Mouse (Mus musculus): ENCODE results near the gene Slc35b1. TPM values are rescaled to one million over a fixed set of nuclear protein-coding genes. Genes with fewer than 3 reads are reported as not detected.
"Not testable (repeated sequence)": the region's sequence is repeated elsewhere in the genome, so short reads cannot be mapped to it uniquely, and the experiment has no call there.

Gene Slc35b1
- polyA plus RNA-seq, 1 experiment from 2014 or later: 144 TPM

DNA sequence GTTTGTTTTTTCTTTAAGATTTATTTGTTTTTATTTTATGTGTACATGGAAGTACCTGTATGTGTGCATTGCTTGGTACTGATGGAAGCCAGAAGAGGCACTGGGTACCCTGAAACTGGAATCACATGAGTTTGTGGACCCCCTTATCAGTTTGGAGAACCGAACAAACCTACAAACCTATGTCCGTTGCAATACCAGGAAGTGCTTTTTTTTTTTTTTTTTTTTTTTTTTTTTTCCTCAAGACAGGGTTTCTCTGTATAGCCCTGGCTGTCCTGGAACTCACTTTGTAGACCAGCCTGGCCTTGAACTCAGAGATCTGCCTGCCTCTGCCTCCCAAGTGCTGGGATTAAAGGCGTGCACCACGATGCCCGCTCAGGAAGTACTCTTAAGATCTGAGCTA, 21.9 kb downstream of the Slc35b1 start:
- H3K4me1 ChIP-seq (replicated peaks; ENCODE audit: control insufficient read depth, insufficient read depth, low read length); H3K4me2 ChIP-seq (replicated peaks); H3K36me3 ChIP-seq (replicated peaks; ENCODE audit: control insufficient read depth, insufficient read depth); H3K27ac ChIP-seq; H3K27me3 ChIP-seq (ENCODE audit: control insufficient read depth, insufficient read depth, low read length); H3K4me3 ChIP-seq (replicated peaks; ENCODE audit: low read length); DNase-seq (ENCODE audit: low spot score); ATAC-seq (ENCODE audit: low FRiP score); H3K9me3 ChIP-seq (ENCODE audit: control insufficient read depth, low read length); H3K9ac ChIP-seq: not testable (repeated sequence)
- 98% methylated on average over 5 of the region's 5 CpGs for WGBS

DNA sequence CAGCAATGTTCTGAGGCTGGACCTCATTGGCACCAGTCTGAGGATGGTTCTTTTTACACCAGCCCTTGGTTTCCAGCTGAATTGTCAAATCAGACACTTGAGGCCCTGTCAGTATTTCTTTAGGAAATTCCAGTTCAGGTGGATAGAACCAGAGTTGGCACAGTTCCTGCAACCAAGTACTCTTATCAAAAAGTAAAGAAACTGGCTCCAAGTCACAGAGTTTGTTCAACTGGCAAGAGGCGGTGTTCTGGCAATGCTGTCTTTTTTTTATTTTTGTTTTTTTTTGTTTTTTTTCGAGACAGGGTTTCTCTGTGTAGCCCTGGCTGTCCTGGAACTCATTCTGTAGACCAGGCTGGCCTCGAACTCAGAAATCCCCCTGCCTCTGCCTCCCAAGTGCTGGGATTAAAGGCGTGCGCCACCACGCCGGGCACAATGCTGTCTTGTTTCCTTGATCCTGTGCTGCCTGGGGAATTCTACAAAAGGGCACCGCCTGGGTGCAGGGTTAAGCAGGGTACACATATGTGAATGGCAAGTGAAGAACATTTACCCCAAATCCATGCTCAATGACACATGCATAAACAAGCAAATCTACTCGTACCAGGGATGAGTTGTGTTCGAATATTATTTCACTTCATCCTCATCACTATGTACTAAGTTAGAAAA, 25.1 kb downstream of the Slc35b1 start:
- WGBS: 88% methylated on average over 10 of the region's 10 CpGs
- Histone ChIP-seq H3K9me3 (ENCODE audit: control insufficient read depth, low read length) (no peaks in the 10 kb centered on the region), H3K9ac (no peak overlapping the region), H3K4me2 (replicated peaks) (no peak overlapping the region), H3K27me3 (ENCODE audit: control insufficient read depth, insufficient read depth, low read length) (no peaks in the 10 kb centered on the region), H3K36me3 (replicated peaks; ENCODE audit: control insufficient read depth, insufficient read depth) (no peaks in the 10 kb centered on the region), H3K4me1 (replicated peaks; ENCODE audit: control insufficient read depth, insufficient read depth, low read length) (no peaks in the 10 kb centered on the region), H3K27ac (no peak overlapping the region), H3K4me3 (replicated peaks; ENCODE audit: low read length) (no peak overlapping the region)
- no peak for ATAC-seq (ENCODE audit: low FRiP score)
- DNase-seq (ENCODE audit: low spot score): no peak

DNA sequence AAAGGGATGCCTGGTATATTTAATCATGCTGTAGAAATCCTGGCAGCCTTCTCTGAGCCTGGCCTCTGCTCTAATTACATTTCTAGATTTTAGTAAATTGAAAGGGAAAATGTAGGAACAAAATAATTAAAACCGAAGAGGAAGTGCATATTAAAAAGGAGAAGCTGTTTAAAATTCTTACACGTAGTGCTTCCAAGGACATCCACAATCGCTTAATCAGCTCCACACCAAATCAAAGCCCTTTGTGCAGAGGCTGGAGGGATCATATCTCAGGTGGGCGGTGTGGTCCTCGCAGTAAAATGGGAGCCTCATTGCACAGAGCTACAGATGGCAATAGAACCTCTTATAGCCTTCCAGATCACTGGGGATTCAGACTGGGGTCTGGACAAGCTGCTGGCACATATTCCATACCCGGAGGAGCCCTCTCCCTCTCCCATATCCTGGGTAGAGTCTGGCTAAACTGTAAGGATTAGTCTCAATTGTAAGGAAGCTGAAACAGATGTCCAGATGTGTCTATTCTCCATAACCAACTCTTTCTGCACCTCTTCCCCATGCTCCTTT, 27.0 kb downstream of the Slc35b1 start:
- ATAC-seq (ENCODE audit: low FRiP score) (no peak), DNase-seq (ENCODE audit: low spot score) (no peak)
- Histone ChIP-seq H3K9me3 (ENCODE audit: control insufficient read depth, low read length) (no peaks in the 10 kb centered on the region), H3K4me1 (replicated peaks; ENCODE audit: control insufficient read depth, insufficient read depth, low read length) (peaks cover 16% of the 10 kb centered on the region), H3K27me3 (ENCODE audit: control insufficient read depth, insufficient read depth, low read length) (no peaks in the 10 kb centered on the region), H3K4me3 (replicated peaks; ENCODE audit: low read length) (no peak overlapping the region), H3K4me2 (replicated peaks) (no peak overlapping the region), H3K36me3 (replicated peaks; ENCODE audit: control insufficient read depth, insufficient read depth) (no peaks in the 10 kb centered on the region), H3K9ac (no peak overlapping the region), H3K27ac (peak overlapping the region; percentile 54)
- 60% methylated on average over 6 of the region's 6 CpGs for WGBS

DNA sequence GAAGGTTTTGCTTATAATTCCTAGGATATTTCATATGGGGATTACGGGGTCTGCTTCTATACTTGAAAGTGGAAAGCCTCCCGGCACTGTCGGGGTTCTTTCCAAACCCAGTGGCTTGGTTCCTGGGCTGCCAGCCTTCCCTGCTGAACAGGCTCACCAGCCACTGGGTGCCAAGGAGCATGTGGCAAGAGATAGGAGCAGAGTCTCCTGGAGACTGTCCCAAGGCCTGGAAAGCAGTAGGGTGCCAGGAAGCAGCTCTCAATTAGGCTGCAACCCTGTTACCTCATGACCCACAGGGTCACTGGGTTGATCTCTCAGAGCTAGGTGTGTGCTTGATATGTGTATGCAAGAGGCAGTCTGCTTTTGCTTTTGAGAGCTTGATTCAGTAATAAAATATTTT, 28.1 kb downstream of the Slc35b1 start:
- Histone ChIP-seq H3K9ac (no peak overlapping the region), H3K4me1 (replicated peaks; ENCODE audit: control insufficient read depth, insufficient read depth, low read length) (peaks cover 22% of the 10 kb centered on the region), H3K27ac (no peak overlapping the region), H3K27me3 (ENCODE audit: control insufficient read depth, insufficient read depth, low read length) (no peaks in the 10 kb centered on the region), H3K4me3 (replicated peaks; ENCODE audit: low read length) (no peak overlapping the region), H3K36me3 (replicated peaks; ENCODE audit: control insufficient read depth, insufficient read depth) (no peaks in the 10 kb centered on the region), H3K4me2 (replicated peaks) (no peak overlapping the region), H3K9me3 (ENCODE audit: control insufficient read depth, low read length) (no peaks in the 10 kb centered on the region)
- 89% methylated on average over 3 of the region's 3 CpGs for WGBS
- DNase-seq (ENCODE audit: low spot score) (no peak), ATAC-seq (ENCODE audit: low FRiP score) (no peak)

DNA sequence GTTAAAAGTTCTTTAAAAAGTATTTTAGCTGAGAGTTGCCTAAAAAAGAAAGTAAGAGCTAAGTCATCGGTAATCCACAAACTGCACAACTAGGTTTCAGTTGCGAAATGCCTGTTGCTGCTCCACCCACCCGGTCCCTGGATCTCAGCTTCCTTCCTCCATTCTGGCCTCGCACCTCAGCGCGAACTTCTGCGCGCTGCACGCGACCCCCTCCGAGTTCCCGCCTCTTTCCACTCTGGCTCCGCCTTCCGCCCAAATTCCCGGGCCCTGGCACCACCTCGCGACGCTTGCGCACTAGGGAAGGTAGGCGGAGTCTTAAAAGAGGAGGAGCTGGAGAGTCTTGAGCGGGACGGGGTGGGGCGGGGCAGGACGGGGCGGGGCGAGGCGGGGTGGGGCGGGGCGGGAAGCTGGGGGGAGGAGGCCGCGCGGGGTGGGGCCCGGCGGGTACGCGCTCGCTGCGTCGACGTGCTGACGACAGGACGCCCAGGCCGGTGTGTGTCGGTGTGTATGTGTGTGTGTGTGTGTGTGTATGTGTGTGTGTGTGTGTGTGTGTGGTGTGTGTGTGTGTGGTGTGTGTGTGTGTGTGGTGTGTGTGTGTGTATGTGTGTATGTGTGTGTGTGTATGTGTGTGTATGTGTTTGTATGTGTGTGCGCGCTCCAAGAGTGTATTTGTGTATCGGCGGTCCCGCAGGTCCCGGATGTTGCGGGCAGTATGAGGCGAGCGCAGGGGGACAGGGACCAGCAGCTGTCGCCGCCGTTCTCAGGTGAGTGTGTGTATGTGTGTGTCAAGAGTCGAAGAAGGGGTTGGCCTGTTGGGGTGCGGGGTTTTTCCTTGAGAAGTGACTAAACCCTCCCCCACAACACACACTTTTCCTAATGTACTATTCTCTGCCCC, 29.4 kb downstream of the Slc35b1 start, which contains the start of gene Spop:
Gene Spop, plus strand, starts transcription at position 440 of the 895 bp plus-strand sequence.
- Histone ChIP-seq H3K27ac (peak within 1 kb of the TSS; percentile 92), H3K9ac (peak within 1 kb of the TSS; percentile 78), H3K4me2 (replicated peaks) (peak within 1 kb of the TSS; percentile 73), H3K36me3 (replicated peaks; ENCODE audit: control insufficient read depth, insufficient read depth) (no peaks in the 10 kb centered on the region), H3K4me1 (replicated peaks; ENCODE audit: control insufficient read depth, insufficient read depth, low read length) (peaks cover 22% of the 10 kb centered on the region), H3K4me3 (replicated peaks; ENCODE audit: low read length) (peak within 1 kb of the TSS; percentile 57), H3K9me3 (ENCODE audit: control insufficient read depth, low read length) (no peaks in the 10 kb centered on the region), H3K27me3 (ENCODE audit: control insufficient read depth, insufficient read depth, low read length) (no peaks in the 10 kb centered on the region)
- 3% methylated on average over 40 of the region's 58 CpGs for WGBS
- ATAC-seq (ENCODE audit: low FRiP score): peak; percentile 87
- peak; percentile 86 for DNase-seq (ENCODE audit: low spot score)

DNA sequence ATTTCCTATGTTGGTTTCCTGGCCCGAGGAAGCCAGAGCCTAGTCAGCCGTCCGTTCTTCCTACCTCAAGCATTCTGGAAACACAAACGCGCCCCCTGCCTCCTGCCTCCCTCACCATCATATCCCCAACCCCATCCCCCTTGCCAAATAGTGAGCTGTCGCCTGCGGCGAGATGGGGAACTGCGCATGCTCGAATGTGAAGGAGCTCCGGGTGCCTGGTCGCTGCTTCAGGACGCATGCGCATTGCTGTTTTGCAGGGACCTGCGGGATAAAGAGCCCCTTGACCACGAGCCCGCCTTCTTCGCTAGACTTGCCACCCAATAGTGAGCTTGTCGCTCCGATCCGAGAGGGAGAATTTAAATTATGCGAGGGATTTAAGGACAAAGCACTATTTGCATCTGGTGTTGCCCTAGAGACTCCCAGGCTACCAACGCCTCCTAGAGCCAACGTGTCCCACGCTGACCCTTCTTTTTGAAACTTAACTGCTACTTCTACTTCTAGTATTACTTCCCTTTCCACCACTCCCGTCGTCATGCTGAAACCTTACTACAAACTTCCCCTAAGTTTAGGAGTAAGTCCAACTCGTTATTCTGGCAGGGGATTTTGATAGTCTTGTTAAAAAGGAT, 30.2 kb downstream of the Slc35b1 start:
- under 1% methylated on average over 28 of the region's 28 CpGs for WGBS
- Histone ChIP-seq H3K4me3 (replicated peaks; ENCODE audit: low read length) (peak overlapping the region; percentile 57), H3K27me3 (ENCODE audit: control insufficient read depth, insufficient read depth, low read length) (no peaks in the 10 kb centered on the region), H3K27ac (peak overlapping the region; percentile 92), H3K4me2 (replicated peaks) (peak overlapping the region; percentile 73), H3K4me1 (replicated peaks; ENCODE audit: control insufficient read depth, insufficient read depth, low read length) (peaks cover 22% of the 10 kb centered on the region), H3K9ac (peak overlapping the region; percentile 78), H3K9me3 (ENCODE audit: control insufficient read depth, low read length) (no peaks in the 10 kb centered on the region), H3K36me3 (replicated peaks; ENCODE audit: control insufficient read depth, insufficient read depth) (no peaks in the 10 kb centered on the region; the same call in 1 of the 2 replicates)
- peak; percentile 87 for ATAC-seq (ENCODE audit: low FRiP score)
- peak; percentile 99 for DNase-seq (ENCODE audit: low spot score)

DNA sequence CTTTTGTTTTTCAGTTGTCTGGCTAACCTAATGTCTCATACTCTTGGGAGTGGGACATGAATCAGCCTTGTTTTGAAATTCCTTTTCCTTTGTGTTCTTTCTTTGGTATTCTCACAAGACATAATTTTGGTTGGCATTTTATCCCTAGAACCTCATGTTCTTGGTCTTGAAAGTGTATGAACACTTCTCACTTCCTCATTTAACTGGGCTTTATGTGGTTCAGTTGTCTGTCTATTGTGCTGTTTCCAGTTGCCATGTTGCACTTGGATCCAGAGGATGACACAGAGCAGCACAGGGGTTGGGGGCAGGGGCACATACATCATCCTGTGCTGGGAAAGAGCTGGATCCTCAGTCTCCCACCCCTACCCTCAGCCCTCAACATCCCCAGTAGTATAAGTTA, 31.4 kb downstream of the Slc35b1 start:
- H3K9me3 ChIP-seq (ENCODE audit: control insufficient read depth, low read length): no peaks in the 10 kb centered on the region
- H3K36me3 ChIP-seq (replicated peaks; ENCODE audit: control insufficient read depth, insufficient read depth): no peaks in the 10 kb centered on the region; the same call in 1 of the 2 replicates
- ATAC-seq (ENCODE audit: low FRiP score): no peak
- H3K27me3 ChIP-seq (ENCODE audit: control insufficient read depth, insufficient read depth, low read length): no peaks in the 10 kb centered on the region
- no peak for DNase-seq (ENCODE audit: low spot score)
- H3K4me3 ChIP-seq (replicated peaks; ENCODE audit: low read length): no peak overlapping the region
- peak overlapping the region; percentile 73 for H3K4me2 ChIP-seq (replicated peaks)
- no peak overlapping the region for H3K27ac ChIP-seq
- H3K4me1 ChIP-seq (replicated peaks; ENCODE audit: control insufficient read depth, insufficient read depth, low read length): peaks cover 22% of the 10 kb centered on the region
- no peak overlapping the region for H3K9ac ChIP-seq

DNA sequence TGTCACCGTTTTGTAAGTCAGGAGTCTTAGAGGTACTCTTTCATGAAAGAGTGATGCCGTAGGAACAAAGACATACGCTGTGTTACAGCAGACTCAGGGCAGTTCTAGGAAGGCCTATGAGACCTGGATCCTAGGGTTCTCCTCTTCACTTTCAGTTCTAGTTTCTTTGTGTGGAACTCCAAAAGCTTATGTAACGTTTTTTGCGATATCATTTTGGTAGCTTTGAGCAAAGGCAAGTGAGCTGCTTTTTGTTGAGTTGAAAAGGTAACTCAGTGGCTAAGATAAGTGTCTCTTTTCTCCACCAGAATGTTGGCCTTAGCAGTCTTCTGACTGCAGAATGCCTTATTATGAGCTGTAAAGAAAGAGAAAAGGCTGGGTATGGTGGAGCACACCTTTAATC, 32.8 kb downstream of the Slc35b1 start:
- peaks cover 22% of the 10 kb centered on the region for H3K4me1 ChIP-seq (replicated peaks; ENCODE audit: control insufficient read depth, insufficient read depth, low read length)
- no peak overlapping the region for H3K4me2 ChIP-seq (replicated peaks)
- H3K27ac ChIP-seq: no peak overlapping the region
- H3K9ac ChIP-seq: no peak overlapping the region
- ATAC-seq (ENCODE audit: low FRiP score) (no peak), DNase-seq (ENCODE audit: low spot score) (no peak)
- H3K4me3 ChIP-seq (replicated peaks; ENCODE audit: low read length): no peak overlapping the region
- 92% methylated on average over 5 of the region's 5 CpGs for WGBS
- no peaks in the 10 kb centered on the region for H3K9me3 ChIP-seq (ENCODE audit: control insufficient read depth, low read length)
- no peaks in the 10 kb centered on the region; the same call in 1 of the 2 replicates for H3K36me3 ChIP-seq (replicated peaks; ENCODE audit: control insufficient read depth, insufficient read depth)
- no peaks in the 10 kb centered on the region for H3K27me3 ChIP-seq (ENCODE audit: control insufficient read depth, insufficient read depth, low read length)
